Mouse (Mus musculus) myocyte (in vitro differentiated cells): ENCODE data around the gene Arhgap33. TPM values are rescaled to one million over a fixed set of nuclear protein-coding genes. Genes with fewer than 3 reads are reported as not detected.
"Not testable (repeated sequence)": the region's sequence is repeated elsewhere in the genome, so short reads cannot be mapped to it uniquely, and the experiment has no call there.

Experiments
- H3K27me3 ChIP-seq: one replicate; pipeline ENCODE4 v1.6.1; 2011; ENCODE audit not compliant: control insufficient read depth, insufficient read depth, insufficient read length
- H3K36me3 ChIP-seq: one replicate; pipeline ENCODE4 v1.6.1; 2011; ENCODE audit not compliant: control insufficient read depth, insufficient read depth
- H3K4me2 ChIP-seq: one replicate; pipeline ENCODE4 v1.6.1; 2011; ENCODE audit warnings: low read depth, control low read depth
- H3K4me3 ChIP-seq: one replicate; pipeline ENCODE4 v1.5.1; 2011; ENCODE audit warnings: mild to moderate bottlenecking, control low read depth, moderate library complexity
- H3K79me2 ChIP-seq: one replicate; pipeline ENCODE4 v1.6.1; 2011; ENCODE audit not compliant: control insufficient read depth, insufficient read depth
- H3ac ChIP-seq: one replicate; pipeline ENCODE4 v1.6.1; 2011; ENCODE audit not compliant: control insufficient read depth, insufficient read length
- CEBPB ChIP-seq: IDR thresholded peaks from 2 replicates; pipeline ENCODE4 v1.6.1; 2011; ENCODE audit warnings: mild to moderate bottlenecking, moderate library complexity; ENCODE audit not compliant: poor library complexity, insufficient read depth, severe bottlenecking
- E2F4 ChIP-seq: IDR thresholded peaks from one replicate; pipeline ENCODE4 v1.6.1; 2011; ENCODE audit warnings: mild to moderate bottlenecking, control low read depth, moderate library complexity; ENCODE audit not compliant: insufficient read depth
- MAX ChIP-seq: IDR thresholded peaks from one replicate; pipeline ENCODE4 v1.6.1; 2011; ENCODE audit warnings: low read depth, mild to moderate bottlenecking, control low read depth
- MYOD1 ChIP-seq, 3 experiments: IDR thresholded peaks; one replicate each; pipeline ENCODE4 v1.6.1; 2011; ENCODE audit warnings: control low read depth in 2 of 3, low read depth in 2 of 3, mild to moderate bottlenecking in 2 of 3, moderate library complexity in 1 of 3; ENCODE audit not compliant: insufficient read length in 2 of 3, control insufficient read depth in 1 of 3
- MYOG ChIP-seq, 3 experiments: IDR thresholded peaks; one replicate each; pipeline ENCODE4 v1.6.1; 2011; ENCODE audit warnings: control low read depth in 2 of 3, low read depth in 2 of 3, mild to moderate bottlenecking in 2 of 3; ENCODE audit not compliant: insufficient read length in 2 of 3, control insufficient read depth in 1 of 3, insufficient read depth in 1 of 3
- POLR2A ChIP-seq: IDR thresholded peaks from one replicate; pipeline ENCODE4 v1.6.1; 2011; ENCODE audit warnings: low read depth, mild to moderate bottlenecking, control low read depth, moderate library complexity; ENCODE audit not compliant: insufficient read length
- POLR2AphosphoS2 ChIP-seq: IDR thresholded peaks from one replicate; pipeline ENCODE4 v1.6.1; 2011; ENCODE audit warnings: low read depth, control low read depth; ENCODE audit not compliant: insufficient read length
- REST ChIP-seq: IDR thresholded peaks from one replicate; pipeline ENCODE4 v1.6.1; 2011; ENCODE audit warnings: mild to moderate bottlenecking, control low read depth, moderate library complexity; ENCODE audit not compliant: insufficient read depth, insufficient read length
- SRF ChIP-seq: IDR thresholded peaks from one replicate; pipeline ENCODE4 v1.6.1; 2011; ENCODE audit warnings: low read depth; ENCODE audit not compliant: control insufficient read depth, insufficient read length
- TCF12 ChIP-seq: IDR thresholded peaks from one replicate; pipeline ENCODE4 v1.6.1; 2011; ENCODE audit warnings: mild to moderate bottlenecking, control low read depth; ENCODE audit not compliant: poor library complexity, insufficient read depth, severe bottlenecking
- TCF3 ChIP-seq: IDR thresholded peaks from one replicate; pipeline ENCODE4 v1.6.1; 2011; ENCODE audit warnings: low read depth, control low read depth; ENCODE audit not compliant: insufficient read length
- USF1 ChIP-seq: IDR thresholded peaks from one replicate; pipeline ENCODE4 v1.6.1; 2011; ENCODE audit warnings: low read depth, mild to moderate bottlenecking, control low read depth, moderate library complexity
- polyA plus RNA-seq: library from polyadenylated mRNA; unstranded; fragments of >200 nt; fragmentation: generic; extraction: Trizol; gene quantifications from one replicate; pipeline ENCODE4 v1.2.1, GENCODE M21; 2012; ENCODE audit warnings: missing spikeins

Gene Arhgap33
- polyA plus RNA-seq, 1 experiment, result 8.7 TPM

DNA sequence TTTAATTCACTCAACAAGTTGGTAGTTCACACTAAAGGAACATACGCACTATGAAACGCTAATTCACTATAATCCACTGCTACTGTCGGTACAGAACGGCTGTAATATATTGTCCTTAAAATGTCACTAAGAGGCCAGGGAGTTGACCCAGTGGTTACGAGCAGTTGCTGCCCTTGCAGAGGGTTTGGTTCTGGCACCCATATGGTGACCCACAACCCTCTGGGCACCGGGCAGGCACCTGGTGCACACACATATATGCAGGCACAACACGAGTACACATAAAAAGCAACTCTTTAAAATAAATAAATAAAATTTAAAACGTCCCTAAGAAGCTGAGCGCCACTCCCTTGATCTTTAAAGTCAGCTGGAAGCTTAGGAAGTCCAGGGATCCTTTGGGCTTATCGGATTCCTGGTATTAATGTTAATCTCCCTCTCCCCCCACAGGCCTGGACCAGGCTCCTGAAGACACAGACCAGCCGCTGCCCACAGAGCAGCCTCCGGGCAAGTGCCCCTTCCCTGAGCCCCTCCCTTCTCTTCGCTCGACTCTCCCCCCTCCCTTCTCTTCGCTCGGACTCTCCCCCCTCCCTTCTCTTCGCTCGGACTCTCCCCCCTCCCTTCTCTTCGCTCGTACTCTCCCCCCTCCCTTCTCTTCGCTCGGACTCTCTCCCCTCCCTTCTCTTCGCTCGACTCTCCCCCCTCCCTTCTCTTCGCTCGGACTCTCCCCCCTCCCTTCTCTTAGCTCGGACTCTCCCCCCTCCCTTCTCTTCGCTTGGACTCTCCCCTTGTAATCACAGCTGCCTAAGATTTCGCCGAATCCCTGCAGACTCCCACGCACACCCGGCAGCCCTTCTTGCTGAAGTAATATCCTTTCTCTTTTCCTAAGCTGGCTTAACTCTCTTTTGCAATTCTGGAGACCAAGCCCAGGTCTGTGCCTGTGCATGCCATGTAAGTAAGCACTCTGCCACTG, 57.2 kb downstream of the Arhgap33 start:
- Histone ChIP-seq H3K36me3 (no peaks in the 10 kb centered on the region), H3K79me2 (no peaks in the 10 kb centered on the region), H3K4me3 (no peak overlapping the region), H3ac (no peak overlapping the region), H3K4me2 (no peak overlapping the region), H3K27me3 (peaks cover 42% of the 10 kb centered on the region)
- TF ChIP-seq TCF12 (no peak), MAX (no peak), TCF3 (no peak), CEBPB (no peak), MYOD1 (IDR thresholded peaks at IDR 0.05; ENCODE audit: control insufficient read depth in 1 of 3, insufficient read length in 2 of 3, low read depth in 2 of 3) (no peak), REST (no peak), MYOG (IDR thresholded peaks at IDR 0.05; ENCODE audit: control insufficient read depth in 1 of 3, insufficient read depth in 1 of 3, insufficient read length in 2 of 3, low read depth in 2 of 3) (no peak), USF1 (no peak), POLR2A (no peak)

GRCm38 (mm10) chr7:30476136-30476535, 58.7 kb downstream of the Arhgap33 start:
- H3K27me3 ChIP-seq, result peaks cover 32% of the 10 kb centered on the region
- not testable (repeated sequence) for H3ac ChIP-seq, H3K4me2 ChIP-seq, H3K4me3 ChIP-seq, H3K79me2 ChIP-seq, H3K36me3 ChIP-seq

DNA sequence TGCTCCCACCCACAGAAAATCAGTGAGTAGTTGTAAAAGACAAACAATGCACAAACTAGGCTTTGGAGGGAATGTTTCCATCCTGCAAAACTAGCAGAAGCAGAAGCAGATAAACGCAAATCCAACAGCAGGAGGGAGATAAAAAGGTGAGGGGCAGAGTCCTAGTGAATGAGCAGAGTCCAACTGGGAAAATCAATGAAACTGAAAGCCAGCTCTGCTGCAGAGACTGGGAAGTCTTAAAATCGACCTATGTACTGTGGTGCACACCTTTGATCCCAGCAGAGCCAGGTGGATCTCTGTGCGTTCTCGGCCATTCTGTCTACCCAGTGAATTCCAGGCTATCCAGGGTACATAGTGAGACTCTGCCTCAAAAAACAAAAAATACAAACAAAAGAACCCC, 59.9 kb downstream of the Arhgap33 start:
- Histone ChIP-seq H3ac (no peak overlapping the region), H3K36me3 (no peaks in the 10 kb centered on the region), H3K27me3 (peaks cover 27% of the 10 kb centered on the region), H3K4me3 (no peak overlapping the region), H3K79me2 (no peaks in the 10 kb centered on the region), H3K4me2 (no peak overlapping the region)
- no peak for TF ChIP-seq TCF3
- no peak for TF ChIP-seq CEBPB
- TF ChIP-seq POLR2A, result no peak
- TF ChIP-seq E2F4, result no peak
- TF ChIP-seq TCF12, result no peak
- no peak for TF ChIP-seq USF1
- no peak for TF ChIP-seq MYOG (IDR thresholded peaks at IDR 0.05; ENCODE audit: control insufficient read depth in 1 of 3, insufficient read depth in 1 of 3, insufficient read length in 2 of 3, low read depth in 2 of 3)
- TF ChIP-seq SRF, result no peak
- no peak for TF ChIP-seq MAX
- no peak for TF ChIP-seq MYOD1 (IDR thresholded peaks at IDR 0.05; ENCODE audit: control insufficient read depth in 1 of 3, insufficient read length in 2 of 3, low read depth in 2 of 3)
- no peak for TF ChIP-seq POLR2AphosphoS2
- TF ChIP-seq REST, result no peak

- TF ChIP-seq CEBPB (no peak), MYOG (IDR thresholded peaks at IDR 0.05; ENCODE audit: control insufficient read depth in 1 of 3, insufficient read depth in 1 of 3, insufficient read length in 2 of 3, low read depth in 2 of 3) (no peak), USF1 (no peak)
- no peaks in the 10 kb centered on the region for H3K79me2 ChIP-seq
- H3K36me3 ChIP-seq, result no peaks in the 10 kb centered on the region
- H3K4me3 ChIP-seq, result no peak overlapping the region
- peaks cover 21% of the 10 kb centered on the region for H3K27me3 ChIP-seq
- H3ac ChIP-seq, result no peak overlapping the region
- H3K4me2 ChIP-seq, result no peak overlapping the region
Measured at GRCm38 (mm10) chr7:30472411-30472810, 62.4 kb downstream of the Arhgap33 start.

Other genes with a start within 250 kb of the Arhgap33 start
- gene Clip3, start 243.3 kb downstream of the Arhgap33 start, polyA plus RNA-seq, result 19.4 TPM
- gene Alkbh6, start 226.3 kb downstream of the Arhgap33 start, polyA plus RNA-seq, result 33.9 TPM
- 1.2 TPM for gene Syne4, start 220.3 kb downstream of the Arhgap33 start, polyA plus RNA-seq
- gene E130208F15Rik, start 213.3 kb downstream of the Arhgap33 start, polyA plus RNA-seq, result 4.0 TPM
- 13.6 TPM for gene Sdhaf1, start 211.2 kb downstream of the Arhgap33 start, polyA plus RNA-seq
- gene Lrfn3, start 172.3 kb downstream of the Arhgap33 start, polyA plus RNA-seq, result 0.66 TPM
- not detected for gene Tyrobp, start 121.3 kb downstream of the Arhgap33 start, polyA plus RNA-seq
- gene Hcst, start 115.2 kb downstream of the Arhgap33 start, polyA plus RNA-seq, result not detected
- 0.07 TPM for gene Nfkbid, start 113.3 kb downstream of the Arhgap33 start, polyA plus RNA-seq
- 0.26 TPM for gene Aplp1, start 89.5 kb downstream of the Arhgap33 start, polyA plus RNA-seq
- not detected for gene Kirrel2, start 77.4 kb downstream of the Arhgap33 start, polyA plus RNA-seq
- 0.43 TPM for gene Nphs1, start 76.7 kb downstream of the Arhgap33 start, polyA plus RNA-seq
- not detected for gene Prodh2, start 41.4 kb downstream of the Arhgap33 start, polyA plus RNA-seq
- 27.8 TPM for gene Hspb6, start 17.1 kb upstream of the Arhgap33 start, polyA plus RNA-seq
- 3.8 TPM for gene Proser3, start 17.2 kb upstream of the Arhgap33 start, polyA plus RNA-seq
- 55.3 TPM for gene Lin37, start 24.8 kb upstream of the Arhgap33 start, polyA plus RNA-seq
- gene U2af1l4, start 28.2 kb upstream of the Arhgap33 start, polyA plus RNA-seq, result 72.3 TPM
- 1.0 TPM for gene Gm49396, start 28.3 kb upstream of the Arhgap33 start, polyA plus RNA-seq
- 169 TPM for gene Psenen, start 28.6 kb upstream of the Arhgap33 start, polyA plus RNA-seq
- 0.66 TPM for gene Igflr1, start 30.4 kb upstream of the Arhgap33 start, polyA plus RNA-seq
- 12.9 TPM for gene Kmt2b, start 53.7 kb upstream of the Arhgap33 start, polyA plus RNA-seq
- 0.11 TPM for gene Zbtb32, start 63.8 kb upstream of the Arhgap33 start, polyA plus RNA-seq
- 0.59 TPM for gene Upk1a, start 77.8 kb upstream of the Arhgap33 start, polyA plus RNA-seq
- gene Cox6b1, start 91.1 kb upstream of the Arhgap33 start, polyA plus RNA-seq, result 1,108 TPM
- not detected for gene Etv2, start 100.8 kb upstream of the Arhgap33 start, polyA plus RNA-seq
- 124 TPM for gene Rbm42, start 115.3 kb upstream of the Arhgap33 start, polyA plus RNA-seq
- gene Haus5, start 129.9 kb upstream of the Arhgap33 start, polyA plus RNA-seq, result 8.4 TPM
- gene Pmis2, start 136.5 kb upstream of the Arhgap33 start, polyA plus RNA-seq, result not detected
- not detected for gene 2200002J24Rik, start 163.9 kb upstream of the Arhgap33 start, polyA plus RNA-seq
- not detected for gene Atp4a, start 177.1 kb upstream of the Arhgap33 start, polyA plus RNA-seq
- gene Tmem147, start 194.5 kb upstream of the Arhgap33 start, polyA plus RNA-seq, result 241 TPM
- gene Gapdhs, start 208.6 kb upstream of the Arhgap33 start, polyA plus RNA-seq, result 0.05 TPM
- 0.79 TPM for gene Sbsn, start 216.4 kb upstream of the Arhgap33 start, polyA plus RNA-seq
- gene Dmkn, start 228.7 kb upstream of the Arhgap33 start, polyA plus RNA-seq, result not detected